Mouse (Mus musculus): Measurements from ENCODE around the gene Rnf44.

DNA sequence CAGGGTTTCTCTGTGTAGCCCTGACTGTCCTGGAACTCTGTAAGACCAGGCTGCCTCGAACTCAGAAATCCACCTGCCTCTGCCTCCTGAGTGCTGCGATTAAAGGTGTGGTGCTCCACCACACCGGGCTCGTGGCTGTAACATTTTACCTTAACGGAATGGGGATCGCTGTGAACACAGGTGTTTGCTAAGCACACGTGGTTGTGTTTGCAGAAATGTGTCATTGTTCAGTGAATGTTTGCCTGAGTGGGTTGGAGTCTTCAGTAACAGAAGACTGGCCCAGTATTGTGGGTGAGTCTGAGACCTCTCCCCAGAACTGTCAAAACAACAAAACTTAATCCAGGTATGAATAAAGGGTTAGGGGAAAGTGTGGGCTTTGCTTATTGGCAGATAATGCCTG lies 28.6 kb downstream of the Rnf44 start:
- no peak for TF ChIP-seq CTCF (IDR thresholded peaks at IDR 0.05; ENCODE audit: low read depth)
- TF ChIP-seq EP300 (optimal IDR thresholded peaks at IDR 0.05) = no peak
